Mouse (Mus musculus) midbrain, embryonic 12.5 days (tissue): ENCODE data around the gene Ostn. TPM values are rescaled to one million over a fixed set of nuclear protein-coding genes. Genes with fewer than 3 reads are reported as not detected.

ENCODE experiments used
- ATAC-seq: fragments of 200-750 bp; cut with Nextera tagmentation; 2 replicates; pipeline ENCODE4 v1.8.0; 2017; ENCODE audit warnings: low read depth, moderate TSS enrichment, moderate library complexity; ENCODE audit not compliant: low FRiP score
- H3K27ac ChIP-seq: fragments of 300-500 bp; sonication (generic); replicated peaks from 2 replicates; pipeline ENCODE4 v1.5.1; 2016; ENCODE audit warnings: mild to moderate bottlenecking
- H3K27me3 ChIP-seq: fragments of 300-500 bp; sonication (generic); 2 replicates; pipeline ENCODE4 v1.6.1; 2016; ENCODE audit warnings: mild to moderate bottlenecking
- H3K36me3 ChIP-seq: fragments of 300-500 bp; sonication (generic); 2 replicates; pipeline ENCODE4 v1.6.1; 2016
- H3K4me1 ChIP-seq: fragments of 300-500 bp; sonication (generic); 2 replicates; pipeline ENCODE4 v1.6.1; 2016
- H3K4me2 ChIP-seq: fragments of 300-500 bp; sonication (generic); replicated peaks from 2 replicates; pipeline ENCODE4 v1.6.1; 2016; ENCODE audit warnings: mild to moderate bottlenecking, moderate library complexity
- H3K4me3 ChIP-seq: fragments of 300-500 bp; sonication (generic); 2 replicates; pipeline ENCODE4 v1.5.1; 2016; ENCODE audit warnings: mild to moderate bottlenecking
- H3K9ac ChIP-seq: fragments of 300-500 bp; sonication (generic); replicated peaks from 2 replicates; pipeline ENCODE4 v1.6.1; 2016; ENCODE audit warnings: mild to moderate bottlenecking, moderate library complexity
- H3K9me3 ChIP-seq: fragments of 300-500 bp; sonication (generic); 2 replicates; pipeline ENCODE4 v1.6.1; 2016; ENCODE audit warnings: mild to moderate bottlenecking
- WGBS: fragments of 180-500 bp; shearing (Covaris S2); methylation state at CpG from one replicate; pipeline ENCODE4 v1.1.7; 2016; 5-methylcytosine and 5-hydroxymethylcytosine counted together
- polyA plus RNA-seq: library from polyadenylated mRNA; unstranded; fragments of >200 nt; fragmentation: Nextera tagmentation; extraction: Ambion mirVana; gene quantifications from 2 replicates; pipeline ENCODE4 v1.2.1, GENCODE M21; 2016

Gene Ostn
- polyA plus RNA-seq, 1 experiment from 2014 or later: not detected

- Histone ChIP-seq H3K4me3 (peak within 1 kb of the TSS; percentile 92), H3K36me3 (no peaks in the 10 kb centered on the region), H3K9ac (peak within 1 kb of the TSS; percentile 95), H3K4me1 (peaks cover 21% of the 10 kb centered on the region), H3K9me3 (no peaks in the 10 kb centered on the region), H3K27ac (peak within 1 kb of the TSS; percentile 96), H3K4me2 (peak within 1 kb of the TSS; percentile 77), H3K27me3 (no peaks in the 10 kb centered on the region)
- peak; percentile 98 for ATAC-seq
- WGBS: 0% methylated on average over 40 of the region's 69 CpGs
These were observed 81.6 kb downstream of the Ostn start, which contains the start of gene Ccdc50 for GRCm38 (mm10) chr16:27388761-27389451. Gene Ccdc50, plus strand, starts transcription at chr16:27388869.

GRCm38 (mm10) chr16:27389534-27390282 is 82.4 kb downstream of the Ostn start:
- ATAC-seq: peak; percentile 13; the same call in 1 of the 2 replicates
- Histone ChIP-seq H3K4me2 (peak overlapping the region; percentile 77), H3K36me3 (no peaks in the 10 kb centered on the region), H3K27me3 (no peaks in the 10 kb centered on the region), H3K9me3 (no peaks in the 10 kb centered on the region), H3K4me3 (peak overlapping the region; percentile 92), H3K4me1 (peaks cover 21% of the 10 kb centered on the region), H3K9ac (peak overlapping the region; percentile 95), H3K27ac (peak overlapping the region; percentile 96)
- WGBS: 31% methylated on average over 7 of the region's 7 CpGs

- no peak for ATAC-seq
- Histone ChIP-seq H3K36me3 (no peaks in the 10 kb centered on the region), H3K4me3 (peak overlapping the region; percentile 92), H3K27ac (no peak overlapping the region), H3K27me3 (no peaks in the 10 kb centered on the region), H3K4me2 (peak overlapping the region; percentile 77), H3K9ac (peak overlapping the region; percentile 95), H3K9me3 (no peaks in the 10 kb centered on the region), H3K4me1 (peaks cover 21% of the 10 kb centered on the region)
- 96% methylated on average over 4 of the region's 4 CpGs for WGBS
These were observed 83.0 kb downstream of the Ostn start for GRCm38 (mm10) chr16:27390306-27390705.

GRCm38 (mm10) chr16:27391845-27392244 is 84.6 kb downstream of the Ostn start:
- WGBS: 92% methylated on average over 2 of the region's 2 CpGs
- no peaks in the 10 kb centered on the region for H3K9me3 ChIP-seq
- ATAC-seq: no peak
- H3K27me3 ChIP-seq: no peaks in the 10 kb centered on the region
- H3K4me1 ChIP-seq: peaks cover 21% of the 10 kb centered on the region
- H3K9ac ChIP-seq: no peak overlapping the region
- no peak overlapping the region for H3K27ac ChIP-seq
- H3K4me2 ChIP-seq: no peak overlapping the region
- no peak overlapping the region for H3K4me3 ChIP-seq
- H3K36me3 ChIP-seq: no peaks in the 10 kb centered on the region

DNA sequence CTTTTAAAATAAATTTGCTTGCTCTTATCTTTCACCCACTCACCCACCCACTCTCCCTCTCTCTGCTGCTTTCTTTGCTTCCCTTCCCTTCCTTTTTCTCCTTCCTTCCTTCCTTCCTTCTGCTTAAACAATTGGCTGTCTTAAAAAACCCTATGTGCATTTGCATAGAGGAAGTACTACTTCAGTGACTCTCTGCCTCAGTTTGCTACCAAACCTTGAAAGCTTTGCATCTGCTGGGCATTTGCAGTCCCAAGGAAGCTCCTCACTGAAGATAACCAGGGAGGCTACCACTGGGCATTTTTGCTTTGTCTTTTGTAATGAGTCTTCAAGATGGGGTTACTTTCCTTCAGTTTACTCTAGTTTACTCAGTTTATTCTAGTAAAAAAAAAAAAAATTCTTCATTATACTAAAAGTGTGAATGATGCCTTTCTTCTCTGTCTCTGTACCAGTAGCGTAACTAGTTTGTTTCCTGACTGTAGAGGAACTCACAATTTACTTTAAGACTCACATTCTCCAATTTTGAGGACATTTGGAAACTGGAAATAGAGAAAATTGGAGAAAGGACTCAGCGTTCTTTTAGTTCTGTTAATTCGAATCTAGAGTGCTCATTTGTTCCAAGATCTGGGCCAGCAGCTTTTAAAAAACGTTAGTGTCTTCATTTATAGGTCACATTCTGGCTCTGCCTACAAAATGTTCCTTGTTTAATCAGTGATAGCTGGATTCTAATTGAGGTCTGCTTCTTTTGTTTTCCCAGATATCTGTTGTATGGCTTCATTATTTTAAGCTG is 88.2 kb downstream of the Ostn start:
- Histone ChIP-seq H3K9ac (no peak overlapping the region), H3K9me3 (no peaks in the 10 kb centered on the region), H3K27ac (no peak overlapping the region), H3K27me3 (no peaks in the 10 kb centered on the region), H3K36me3 (no peaks in the 10 kb centered on the region), H3K4me1 (peaks cover 9% of the 10 kb centered on the region), H3K4me3 (no peak overlapping the region), H3K4me2 (no peak overlapping the region)
- ATAC-seq: no peak
- whole genome bisulfite sequencing: 93% methylated on average over 4 of the region's 4 CpGs

- Histone ChIP-seq H3K27ac (no peak overlapping the region), H3K4me1 (no peaks in the 10 kb centered on the region), H3K9ac (no peak overlapping the region), H3K36me3 (no peaks in the 10 kb centered on the region), H3K4me2 (no peak overlapping the region), H3K4me3 (no peak overlapping the region), H3K9me3 (no peaks in the 10 kb centered on the region), H3K27me3 (no peaks in the 10 kb centered on the region)
- WGBS: 100% methylated on average over 1 of the region's 1 CpGs
- no peak for ATAC-seq
These were observed 89.7 kb downstream of the Ostn start for GRCm38 (mm10) chr16:27396951-27397350.

- Histone ChIP-seq H3K27me3 (no peaks in the 10 kb centered on the region), H3K4me3 (no peak overlapping the region), H3K36me3 (no peaks in the 10 kb centered on the region), H3K4me1 (no peaks in the 10 kb centered on the region), H3K9ac (no peak overlapping the region), H3K4me2 (no peak overlapping the region), H3K27ac (no peak overlapping the region), H3K9me3 (no peaks in the 10 kb centered on the region)
- no peak for ATAC-seq
- 94% methylated on average over 3 of the region's 3 CpGs for WGBS
These were observed 91.9 kb downstream of the Ostn start for GRCm38 (mm10) chr16:27399026-27399718.

- H3K4me3 ChIP-seq: no peak overlapping the region
- ATAC-seq: no peak
- H3K9me3 ChIP-seq: no peaks in the 10 kb centered on the region
- H3K36me3 ChIP-seq: no peaks in the 10 kb centered on the region
- WGBS: 93% methylated on average over 6 of the region's 6 CpGs
- H3K4me1 ChIP-seq: no peaks in the 10 kb centered on the region
- H3K27me3 ChIP-seq: no peaks in the 10 kb centered on the region
- no peak overlapping the region for H3K9ac ChIP-seq
- H3K27ac ChIP-seq: no peak overlapping the region
- no peak overlapping the region for H3K4me2 ChIP-seq
These were observed 92.5 kb downstream of the Ostn start for GRCm38 (mm10) chr16:27399719-27400253.

Other genes with a start within 250 kb of the Ostn start
- not detected in 2 replicates for gene Uts2b, start 62.8 kb downstream of the Ostn start, polyA plus RNA-seq
- gene Ccdc50, start 81.4 kb downstream of the Ostn start, polyA plus RNA-seq: 68.8 and 72.2 TPM in 2 replicates